Mouse (Mus musculus): ENCODE measurements around the gene Sgcd. TPM values are rescaled to one million over a fixed set of nuclear protein-coding genes. Genes with fewer than 3 reads are reported as not detected.

Sgcd gene
- polyA plus RNA-seq, 1 experiment from 2014 or later = 1.2 TPM

DNA sequence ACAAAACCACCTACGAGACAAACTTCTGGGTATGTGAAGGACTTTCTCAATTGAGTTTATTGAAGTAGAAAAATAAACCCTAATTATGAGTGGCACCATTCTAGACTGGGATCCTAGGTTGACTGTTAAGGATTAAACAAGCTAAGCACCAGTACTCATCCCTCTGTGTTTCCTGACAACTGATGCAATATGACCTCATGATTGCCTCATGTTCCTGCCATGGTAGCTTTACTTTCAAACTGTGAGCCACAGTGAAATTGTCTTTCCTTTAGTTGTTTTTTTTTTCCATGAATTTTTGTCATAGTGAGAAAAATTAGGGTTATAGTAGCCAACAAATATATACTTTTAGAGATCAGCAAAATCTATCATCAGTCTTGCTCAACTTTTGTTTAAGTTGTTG is 689.0 kb downstream of the Sgcd start:
- H3K4me2 ChIP-seq (replicated peaks; ENCODE audit: low read depth, low read length) = no peak overlapping the region
- H3K9ac ChIP-seq (replicated peaks; ENCODE audit: low read depth) = no peak overlapping the region

GRCm38 (mm10) chr11:47297805-47298340 is 690.9 kb downstream of the Sgcd start:
- Histone ChIP-seq H3K27me3 (replicated peaks; ENCODE audit: insufficient read depth, low read length) (no peaks in the 10 kb centered on the region), H3K9ac (replicated peaks; ENCODE audit: low read depth) (no peak overlapping the region), H3K36me3 (ENCODE audit: insufficient read depth, low read length) (no peaks in the 10 kb centered on the region), H3K9me3 (ENCODE audit: low read length) (no peaks in the 10 kb centered on the region), H3K4me1 (ENCODE audit: insufficient read depth, low read depth, low read length) (no peaks in the 10 kb centered on the region), H3K27ac (ENCODE audit: low read length) (no peak overlapping the region), H3K4me2 (replicated peaks; ENCODE audit: low read depth, low read length) (no peak overlapping the region), H3K4me3 (ENCODE audit: low read depth, low read length) (no peak overlapping the region)
- 73% methylated on average over 1 of the region's 1 CpGs for WGBS
- no peak for ATAC-seq
- DNase-seq (ENCODE audit: low spot score) = peak; percentile 20
- TF ChIP-seq EP300 (IDR thresholded peaks at IDR 0.05) (no peak), CTCF (IDR thresholded peaks at IDR 0.05) (no peak)

More for the DNA sequence above, 689.0 kb downstream of the Sgcd start:
- no peak overlapping the region for H3K4me3 ChIP-seq (ENCODE audit: low read depth, low read length)
- DNase-seq (ENCODE audit: low spot score) (no peak), ATAC-seq (no peak)
- no peaks in the 10 kb centered on the region for H3K36me3 ChIP-seq (ENCODE audit: insufficient read depth, low read length)
- H3K27ac ChIP-seq (ENCODE audit: low read length) = no peak overlapping the region
- TF ChIP-seq EP300 (IDR thresholded peaks at IDR 0.05) (no peak), CTCF (IDR thresholded peaks at IDR 0.05) (no peak)
- WGBS = 84% methylated on average over 1 of the region's 1 CpGs
- H3K4me1 ChIP-seq (ENCODE audit: insufficient read depth, low read depth, low read length) = no peaks in the 10 kb centered on the region
- H3K9me3 ChIP-seq (ENCODE audit: low read length) = no peaks in the 10 kb centered on the region
- no peaks in the 10 kb centered on the region for H3K27me3 ChIP-seq (replicated peaks; ENCODE audit: insufficient read depth, low read length)

DNA sequence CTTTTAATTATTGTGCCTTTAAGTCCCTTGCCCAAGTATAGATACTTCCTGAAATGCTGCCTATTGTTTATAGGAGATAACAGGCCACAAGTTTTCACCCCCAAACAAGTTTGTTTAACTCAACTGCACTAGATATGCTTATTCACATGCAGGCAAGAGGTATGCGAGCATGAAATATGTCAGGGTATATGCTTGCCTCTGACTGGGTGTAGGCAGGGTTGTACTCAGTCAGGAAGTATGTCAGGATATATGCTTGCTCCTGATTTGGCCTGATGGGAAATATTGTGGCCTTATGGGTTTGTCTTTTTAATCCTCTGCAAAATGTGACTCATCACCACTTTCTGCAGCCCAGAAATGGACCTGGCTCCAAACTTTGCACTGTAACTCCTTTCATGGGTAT is 694.0 kb downstream of the Sgcd start:
- Histone ChIP-seq H3K36me3 (ENCODE audit: insufficient read depth, low read length) (no peaks in the 10 kb centered on the region), H3K4me3 (ENCODE audit: low read depth, low read length) (no peak overlapping the region), H3K4me1 (ENCODE audit: insufficient read depth, low read depth, low read length) (no peaks in the 10 kb centered on the region), H3K27me3 (replicated peaks; ENCODE audit: insufficient read depth, low read length) (no peaks in the 10 kb centered on the region), H3K9me3 (ENCODE audit: low read length) (no peaks in the 10 kb centered on the region), H3K27ac (ENCODE audit: low read length) (no peak overlapping the region), H3K4me2 (replicated peaks; ENCODE audit: low read depth, low read length) (no peak overlapping the region), H3K9ac (replicated peaks; ENCODE audit: low read depth) (no peak overlapping the region)
- WGBS = 77% methylated on average over 1 of the region's 1 CpGs
- TF ChIP-seq CTCF (IDR thresholded peaks at IDR 0.05) = no peak
- no peak for TF ChIP-seq EP300 (IDR thresholded peaks at IDR 0.05)
- ATAC-seq (no peak), DNase-seq (ENCODE audit: low spot score) (no peak)

GRCm38 (mm10) chr11:47276586-47276985 is 712.2 kb downstream of the Sgcd start:
- 59% methylated on average over 4 of the region's 4 CpGs for WGBS
- H3K4me1 ChIP-seq (ENCODE audit: insufficient read depth, low read depth, low read length) = no peaks in the 10 kb centered on the region
- H3K9me3 ChIP-seq (ENCODE audit: low read length) = no peaks in the 10 kb centered on the region

DNA sequence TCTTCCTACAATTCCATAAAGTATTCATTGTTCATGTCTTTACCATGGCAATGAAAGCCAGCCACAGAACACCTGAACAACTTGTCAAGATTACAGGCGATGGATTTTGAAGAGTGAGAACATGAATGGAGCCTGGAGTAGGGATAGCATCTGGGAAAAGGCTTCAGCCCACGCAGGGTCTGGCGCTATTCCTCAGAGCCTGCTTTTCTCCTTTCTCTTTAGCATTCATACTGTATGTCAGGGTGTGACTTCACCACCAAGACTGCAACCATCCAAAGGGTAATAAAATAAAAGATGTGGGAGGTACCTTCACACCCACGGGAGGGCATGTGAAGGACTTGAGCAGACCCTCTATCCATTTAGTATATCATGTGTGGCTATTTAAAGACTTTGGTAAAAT is 720.2 kb downstream of the Sgcd start:
- Histone ChIP-seq H3K9me3 (ENCODE audit: low read length) (no peaks in the 10 kb centered on the region), H3K4me2 (replicated peaks; ENCODE audit: low read depth, low read length) (no peak overlapping the region), H3K9ac (replicated peaks; ENCODE audit: low read depth) (no peak overlapping the region), H3K27ac (ENCODE audit: low read length) (no peak overlapping the region), H3K27me3 (replicated peaks; ENCODE audit: insufficient read depth, low read length) (no peaks in the 10 kb centered on the region), H3K36me3 (ENCODE audit: insufficient read depth, low read length) (no peaks in the 10 kb centered on the region), H3K4me1 (ENCODE audit: insufficient read depth, low read depth, low read length) (no peaks in the 10 kb centered on the region), H3K4me3 (ENCODE audit: low read depth, low read length) (no peak overlapping the region)
- WGBS = 89% methylated on average over 4 of the region's 4 CpGs
- ATAC-seq (no peak), DNase-seq (ENCODE audit: low spot score) (no peak)
- TF ChIP-seq EP300 (IDR thresholded peaks at IDR 0.05) = no peak
- no peak for TF ChIP-seq CTCF (IDR thresholded peaks at IDR 0.05)

More at GRCm38 (mm10) chr11:47276586-47276985, 712.2 kb downstream of the Sgcd start:
- DNase-seq (ENCODE audit: low spot score) (no peak), ATAC-seq (no peak)
- no peak overlapping the region for H3K27ac ChIP-seq (ENCODE audit: low read length)
- H3K4me2 ChIP-seq (replicated peaks; ENCODE audit: low read depth, low read length) = no peak overlapping the region
- TF ChIP-seq EP300 (IDR thresholded peaks at IDR 0.05) = no peak
- TF ChIP-seq CTCF (IDR thresholded peaks at IDR 0.05) = no peak
- H3K9ac ChIP-seq (replicated peaks; ENCODE audit: low read depth) = no peak overlapping the region
- H3K27me3 ChIP-seq (replicated peaks; ENCODE audit: insufficient read depth, low read length) = no peaks in the 10 kb centered on the region
- H3K4me3 ChIP-seq (ENCODE audit: low read depth, low read length) = no peak overlapping the region
- no peaks in the 10 kb centered on the region for H3K36me3 ChIP-seq (ENCODE audit: insufficient read depth, low read length)

- Histone ChIP-seq H3K27me3 (replicated peaks; ENCODE audit: insufficient read depth, low read length) (no peaks in the 10 kb centered on the region), H3K4me2 (replicated peaks; ENCODE audit: low read depth, low read length) (no peak overlapping the region), H3K9me3 (ENCODE audit: low read length) (no peaks in the 10 kb centered on the region), H3K36me3 (ENCODE audit: insufficient read depth, low read length) (no peaks in the 10 kb centered on the region), H3K27ac (ENCODE audit: low read length) (no peak overlapping the region), H3K4me1 (ENCODE audit: insufficient read depth, low read depth, low read length) (no peaks in the 10 kb centered on the region), H3K9ac (replicated peaks; ENCODE audit: low read depth) (no peak overlapping the region), H3K4me3 (ENCODE audit: low read depth, low read length) (no peak overlapping the region)
- DNase-seq (ENCODE audit: low spot score) (no peak), ATAC-seq (no peak)
- 76% methylated on average over 9 of the region's 9 CpGs for WGBS
- TF ChIP-seq EP300 (IDR thresholded peaks at IDR 0.05) = no peak
- no peak for TF ChIP-seq CTCF (IDR thresholded peaks at IDR 0.05)
These were observed 724.3 kb downstream of the Sgcd start for GRCm38 (mm10) chr11:47264267-47264984.

All from lung, postnatal 0 days (tissue).